Mouse (Mus musculus): Measurements from ENCODE around the gene Nsf. TPM values are rescaled to one million over a fixed set of nuclear protein-coding genes. Genes with fewer than 3 reads are reported as not detected.

Nsf gene
- polyA plus RNA-seq, 1 experiment from 2014 or later: 30.5 TPM

DNA sequence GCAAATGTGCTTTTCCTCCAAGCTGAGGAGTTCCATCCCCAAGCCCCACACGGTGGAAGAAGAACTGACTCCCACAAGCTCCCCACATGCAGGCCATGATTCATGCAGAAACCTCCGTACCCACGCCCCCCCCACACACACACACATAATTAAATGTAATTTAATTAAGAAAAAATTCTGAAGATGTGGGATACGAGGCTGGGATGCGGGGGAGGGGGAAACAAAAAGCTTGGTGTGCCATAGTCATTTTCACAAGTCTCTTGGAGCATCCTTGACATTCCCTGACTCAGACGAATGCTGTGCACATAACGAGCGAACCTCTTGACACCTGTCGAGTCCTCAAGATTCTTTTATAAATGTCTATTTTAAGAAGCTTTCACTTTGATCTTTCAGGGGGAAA is 16.4 kb downstream of the Nsf start:
- ATAC-seq (replicated peaks; ENCODE audit: insufficient number of reproducible peaks, low FRiP score, low TSS enrichment): no peak
- Histone ChIP-seq H3K9me3 (replicated peaks; ENCODE audit: control insufficient read depth, low read length) (no peaks in the 10 kb centered on the region), H3K4me2 (no peak overlapping the region), H3K27me3 (ENCODE audit: control insufficient read depth, insufficient read depth, low read length) (no peaks in the 10 kb centered on the region), H3K36me3 (ENCODE audit: control insufficient read depth, insufficient read depth, low read length) (no peaks in the 10 kb centered on the region), H3K4me1 (ENCODE audit: control insufficient read depth, insufficient read depth, low read length) (no peaks in the 10 kb centered on the region), H3K27ac (ENCODE audit: low read depth, low read length) (no peak overlapping the region), H3K4me3 (ENCODE audit: low read depth, low read length) (no peak overlapping the region), H3K9ac (ENCODE audit: low read depth, low read length) (no peak overlapping the region)
- 86% methylated on average over 9 of the region's 9 CpGs for WGBS (ENCODE audit: insufficient replicate concordance)

DNA sequence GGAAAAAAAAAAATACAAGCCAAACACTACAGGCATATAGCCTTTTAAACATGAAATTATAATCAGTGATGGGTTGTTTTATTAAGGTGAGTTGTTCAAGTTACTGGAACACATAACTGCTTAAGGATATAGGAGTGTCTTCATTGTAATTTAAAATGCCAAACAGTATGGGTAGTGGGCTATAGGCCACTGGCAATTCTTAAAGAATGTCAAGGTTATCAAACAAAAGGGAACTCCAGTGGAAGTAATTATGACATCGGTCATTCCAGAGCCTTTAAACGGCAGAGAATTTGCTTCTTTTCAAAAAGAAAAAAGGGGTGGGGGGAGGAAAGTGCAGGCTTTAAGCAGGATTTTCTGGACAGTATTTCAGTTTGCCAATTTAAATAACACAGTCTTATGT is 18.1 kb downstream of the Nsf start:
- Histone ChIP-seq H3K4me2 (no peak overlapping the region), H3K27me3 (ENCODE audit: control insufficient read depth, insufficient read depth, low read length) (no peaks in the 10 kb centered on the region), H3K4me1 (ENCODE audit: control insufficient read depth, insufficient read depth, low read length) (no peaks in the 10 kb centered on the region), H3K36me3 (ENCODE audit: control insufficient read depth, insufficient read depth, low read length) (no peaks in the 10 kb centered on the region), H3K9me3 (replicated peaks; ENCODE audit: control insufficient read depth, low read length) (no peaks in the 10 kb centered on the region), H3K4me3 (ENCODE audit: low read depth, low read length) (no peak overlapping the region), H3K9ac (ENCODE audit: low read depth, low read length) (no peak overlapping the region), H3K27ac (ENCODE audit: low read depth, low read length) (no peak overlapping the region)
- ATAC-seq (replicated peaks; ENCODE audit: insufficient number of reproducible peaks, low FRiP score, low TSS enrichment): no peak
- 68% methylated on average over 2 of the region's 2 CpGs for WGBS (ENCODE audit: insufficient replicate concordance)

DNA sequence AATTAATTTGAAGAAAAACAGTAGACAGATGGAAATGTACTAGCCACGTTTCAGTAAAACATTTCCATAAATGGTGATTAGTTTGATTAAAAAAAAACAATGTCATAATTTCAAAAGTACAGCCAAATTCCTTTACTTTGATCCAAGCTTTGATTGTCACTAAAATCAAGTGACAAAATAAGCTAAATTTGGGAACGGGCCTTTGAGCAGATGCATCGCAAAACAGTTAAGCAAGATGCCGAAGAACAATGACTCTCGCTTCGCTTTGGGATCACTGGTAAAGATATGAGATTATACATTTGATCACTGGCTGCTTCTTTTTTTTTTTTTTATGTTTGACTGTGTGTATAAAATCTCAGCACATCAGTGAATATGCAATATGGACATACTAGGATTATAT is 20.0 kb downstream of the Nsf start:
- 88% methylated on average over 6 of the region's 6 CpGs for WGBS (ENCODE audit: insufficient replicate concordance)
- ATAC-seq (replicated peaks; ENCODE audit: insufficient number of reproducible peaks, low FRiP score, low TSS enrichment): no peak

DNA sequence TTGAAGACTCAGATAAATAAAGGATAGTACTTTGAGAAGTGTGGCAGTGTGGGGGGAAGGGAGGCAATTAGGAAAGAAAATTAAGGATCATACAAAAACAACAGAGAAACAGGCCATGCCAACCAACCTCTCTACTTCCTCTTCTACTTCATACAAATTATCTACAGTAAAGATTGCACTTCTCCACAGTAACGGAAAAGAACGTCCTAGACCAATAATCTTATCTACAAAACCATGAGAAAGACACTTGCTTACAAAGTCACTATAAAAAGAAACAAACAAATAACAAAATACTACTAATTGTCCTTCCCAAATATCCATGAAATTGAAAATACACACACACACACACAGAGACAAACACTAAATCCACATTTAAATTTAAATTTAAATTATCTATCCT is 29.9 kb downstream of the Nsf start:
- no peak for ATAC-seq (replicated peaks; ENCODE audit: insufficient number of reproducible peaks, low FRiP score, low TSS enrichment)
- no peaks in the 10 kb centered on the region for H3K27me3 ChIP-seq (ENCODE audit: control insufficient read depth, insufficient read depth, low read length)
- WGBS (ENCODE audit: insufficient replicate concordance): 81% methylated on average over 2 of the region's 2 CpGs
- H3K4me2 ChIP-seq: no peak overlapping the region
- no peaks in the 10 kb centered on the region for H3K9me3 ChIP-seq (replicated peaks; ENCODE audit: control insufficient read depth, low read length)
- H3K27ac ChIP-seq (ENCODE audit: low read depth, low read length): no peak overlapping the region
- no peak overlapping the region for H3K4me3 ChIP-seq (ENCODE audit: low read depth, low read length)
- no peaks in the 10 kb centered on the region for H3K4me1 ChIP-seq (ENCODE audit: control insufficient read depth, insufficient read depth, low read length)
- H3K9ac ChIP-seq (ENCODE audit: low read depth, low read length): no peak overlapping the region
- no peaks in the 10 kb centered on the region; the same call in 1 of the 2 replicates for H3K36me3 ChIP-seq (ENCODE audit: control insufficient read depth, insufficient read depth, low read length)

More for the DNA sequence above, 20.0 kb downstream of the Nsf start:
- no peaks in the 10 kb centered on the region for H3K9me3 ChIP-seq (replicated peaks; ENCODE audit: control insufficient read depth, low read length)
- H3K27me3 ChIP-seq (ENCODE audit: control insufficient read depth, insufficient read depth, low read length): no peaks in the 10 kb centered on the region
- H3K4me1 ChIP-seq (ENCODE audit: control insufficient read depth, insufficient read depth, low read length): peaks cover 3% of the 10 kb centered on the region; the same call in 1 of the 2 replicates
- H3K4me2 ChIP-seq: no peak overlapping the region
- H3K27ac ChIP-seq (ENCODE audit: low read depth, low read length): no peak overlapping the region
- H3K36me3 ChIP-seq (ENCODE audit: control insufficient read depth, insufficient read depth, low read length): 0 out of 2 replicates have a peak, but pooled peaks cover 2% of the 10 kb centered on the region
- H3K9ac ChIP-seq (ENCODE audit: low read depth, low read length): no peak overlapping the region
- H3K4me3 ChIP-seq (ENCODE audit: low read depth, low read length): no peak overlapping the region

DNA sequence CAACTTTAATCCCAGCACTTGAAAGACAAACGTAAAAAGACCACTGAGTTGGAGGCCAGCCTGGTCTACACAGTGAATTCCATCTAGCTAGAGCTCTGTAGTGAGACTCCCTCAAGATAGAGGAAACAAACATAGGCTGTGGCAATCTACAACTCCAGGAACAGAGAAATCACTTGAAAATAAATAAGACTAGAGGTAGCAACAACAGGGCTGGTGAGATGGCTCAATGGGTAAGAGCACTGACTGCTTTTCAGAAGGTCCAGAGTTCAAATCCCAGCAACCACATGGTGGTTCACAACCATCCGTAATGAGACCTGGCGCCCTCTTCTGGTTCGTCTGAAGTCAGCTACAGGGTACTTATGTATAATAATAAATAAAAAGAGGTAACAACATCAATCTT is 30.6 kb downstream of the Nsf start:
- H3K27ac ChIP-seq (ENCODE audit: low read depth, low read length): no peak overlapping the region
- no peaks in the 10 kb centered on the region for H3K9me3 ChIP-seq (replicated peaks; ENCODE audit: control insufficient read depth, low read length)
- H3K36me3 ChIP-seq (ENCODE audit: control insufficient read depth, insufficient read depth, low read length): no peaks in the 10 kb centered on the region
- ATAC-seq (replicated peaks; ENCODE audit: insufficient number of reproducible peaks, low FRiP score, low TSS enrichment): no peak
- no peak overlapping the region for H3K4me3 ChIP-seq (ENCODE audit: low read depth, low read length)
- no peaks in the 10 kb centered on the region for H3K27me3 ChIP-seq (ENCODE audit: control insufficient read depth, insufficient read depth, low read length)
- H3K9ac ChIP-seq (ENCODE audit: low read depth, low read length): no peak overlapping the region
- no peaks in the 10 kb centered on the region for H3K4me1 ChIP-seq (ENCODE audit: control insufficient read depth, insufficient read depth, low read length)
- 82% methylated on average over 4 of the region's 4 CpGs for WGBS (ENCODE audit: insufficient replicate concordance)
- H3K4me2 ChIP-seq: no peak overlapping the region

DNA sequence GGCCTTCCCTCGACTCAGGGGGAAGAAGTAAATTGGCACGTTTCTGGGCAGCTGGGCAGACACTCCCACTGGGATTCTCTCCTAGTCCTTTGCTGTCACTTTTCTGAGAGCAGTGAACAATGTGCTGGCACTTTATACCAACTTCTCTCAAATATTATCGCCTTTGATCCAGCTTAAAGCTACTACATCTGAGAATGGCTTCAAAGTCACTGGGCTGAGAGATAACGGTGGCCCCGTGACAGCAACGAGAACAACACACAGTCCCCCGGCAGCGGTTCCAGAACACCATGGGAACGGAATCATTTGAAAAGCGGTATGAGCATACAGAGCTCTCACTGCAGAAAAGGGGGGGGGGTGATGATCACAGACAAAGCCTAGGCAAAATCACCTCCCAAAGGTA is 31.0 kb downstream of the Nsf start:
- no peaks in the 10 kb centered on the region for H3K9me3 ChIP-seq (replicated peaks; ENCODE audit: control insufficient read depth, low read length)
- H3K9ac ChIP-seq (ENCODE audit: low read depth, low read length): no peak overlapping the region
- H3K36me3 ChIP-seq (ENCODE audit: control insufficient read depth, insufficient read depth, low read length): no peaks in the 10 kb centered on the region
- H3K27ac ChIP-seq (ENCODE audit: low read depth, low read length): no peak overlapping the region
- 88% methylated on average over 10 of the region's 10 CpGs for WGBS (ENCODE audit: insufficient replicate concordance)
- H3K4me2 ChIP-seq: no peak overlapping the region
- no peak for ATAC-seq (replicated peaks; ENCODE audit: insufficient number of reproducible peaks, low FRiP score, low TSS enrichment)
- no peaks in the 10 kb centered on the region for H3K27me3 ChIP-seq (ENCODE audit: control insufficient read depth, insufficient read depth, low read length)
- no peaks in the 10 kb centered on the region for H3K4me1 ChIP-seq (ENCODE audit: control insufficient read depth, insufficient read depth, low read length)
- no peak overlapping the region for H3K4me3 ChIP-seq (ENCODE audit: low read depth, low read length)

DNA sequence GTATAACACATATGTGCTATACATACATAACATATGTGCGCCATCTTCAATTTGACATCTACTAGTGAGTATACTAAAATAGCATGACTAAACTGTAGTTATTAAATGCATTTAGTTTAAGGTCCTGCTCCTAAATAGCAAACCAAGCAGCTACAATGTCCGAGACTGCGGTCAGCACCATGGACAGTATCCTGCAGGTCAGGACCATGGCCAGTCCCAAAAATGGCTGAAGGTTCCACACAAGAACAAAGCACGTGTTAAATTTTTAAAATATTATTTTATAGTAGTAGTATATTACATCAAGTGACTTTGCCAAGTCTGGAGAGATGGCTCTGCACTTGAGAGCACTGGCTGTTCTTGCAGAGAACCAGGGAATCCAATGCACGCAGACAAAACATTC is 33.2 kb downstream of the Nsf start:
- Histone ChIP-seq H3K4me3 (ENCODE audit: low read depth, low read length) (no peak overlapping the region), H3K4me1 (ENCODE audit: control insufficient read depth, insufficient read depth, low read length) (no peaks in the 10 kb centered on the region), H3K4me2 (no peak overlapping the region), H3K9ac (ENCODE audit: low read depth, low read length) (no peak overlapping the region), H3K27me3 (ENCODE audit: control insufficient read depth, insufficient read depth, low read length) (no peaks in the 10 kb centered on the region), H3K27ac (ENCODE audit: low read depth, low read length) (no peak overlapping the region), H3K36me3 (ENCODE audit: control insufficient read depth, insufficient read depth, low read length) (0 out of 2 replicates have a peak, but pooled peaks cover 2% of the 10 kb centered on the region), H3K9me3 (replicated peaks; ENCODE audit: control insufficient read depth, low read length) (no peaks in the 10 kb centered on the region)
- 61% methylated on average over 5 of the region's 5 CpGs for WGBS (ENCODE audit: insufficient replicate concordance)
- no peak for ATAC-seq (replicated peaks; ENCODE audit: insufficient number of reproducible peaks, low FRiP score, low TSS enrichment)

DNA sequence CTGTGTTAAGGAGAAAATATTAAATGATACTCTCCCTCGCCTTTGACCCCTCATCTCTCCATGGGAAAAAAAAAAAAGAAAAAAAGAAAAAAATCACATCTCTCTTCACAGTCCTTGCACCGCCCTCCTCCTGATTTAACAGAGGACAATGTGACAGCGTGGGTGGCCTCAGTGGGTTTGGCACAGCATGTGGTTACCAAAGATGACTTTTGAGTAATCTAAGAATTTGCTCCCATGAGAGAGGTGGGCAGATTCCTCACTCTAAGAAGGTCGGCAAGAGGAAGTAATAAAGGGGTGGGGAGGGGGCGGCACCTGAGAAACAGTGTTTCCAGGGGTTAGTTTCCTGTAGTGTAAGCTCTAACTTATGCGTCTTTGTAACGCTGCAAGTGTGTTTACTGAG is 37.0 kb downstream of the Nsf start:
- Histone ChIP-seq H3K27ac (ENCODE audit: low read depth, low read length) (no peak overlapping the region), H3K27me3 (ENCODE audit: control insufficient read depth, insufficient read depth, low read length) (no peaks in the 10 kb centered on the region), H3K4me1 (ENCODE audit: control insufficient read depth, insufficient read depth, low read length) (no peaks in the 10 kb centered on the region), H3K4me2 (no peak overlapping the region), H3K9me3 (replicated peaks; ENCODE audit: control insufficient read depth, low read length) (no peaks in the 10 kb centered on the region), H3K9ac (ENCODE audit: low read depth, low read length) (no peak overlapping the region), H3K4me3 (ENCODE audit: low read depth, low read length) (no peak overlapping the region), H3K36me3 (ENCODE audit: control insufficient read depth, insufficient read depth, low read length) (0 out of 2 replicates have a peak, but pooled peaks cover 2% of the 10 kb centered on the region)
- WGBS (ENCODE audit: insufficient replicate concordance): 76% methylated on average over 7 of the region's 7 CpGs
- no peak for ATAC-seq (replicated peaks; ENCODE audit: insufficient number of reproducible peaks, low FRiP score, low TSS enrichment)

DNA sequence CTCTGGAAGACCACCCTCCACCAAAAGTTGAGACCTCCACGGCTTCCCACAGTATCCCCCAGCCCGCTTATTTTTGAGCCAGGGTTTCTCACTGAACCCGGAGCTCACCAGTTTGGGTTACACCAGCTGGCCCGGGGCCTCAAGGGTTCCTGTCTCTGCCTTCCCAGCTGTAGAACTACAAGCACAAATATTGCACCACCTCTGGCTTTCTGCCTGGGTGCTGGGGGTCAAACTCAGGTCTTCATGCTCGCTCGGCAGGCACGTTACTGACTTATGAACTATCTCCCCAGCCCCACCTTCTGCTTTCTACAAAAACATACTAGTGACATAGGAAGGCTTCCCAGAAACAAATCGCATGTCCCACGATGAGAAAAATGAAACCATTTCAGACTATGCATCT is 38.2 kb downstream of the Nsf start:
- 87% methylated on average over 9 of the region's 9 CpGs for WGBS (ENCODE audit: insufficient replicate concordance)
- Histone ChIP-seq H3K4me1 (ENCODE audit: control insufficient read depth, insufficient read depth, low read length) (no peaks in the 10 kb centered on the region), H3K9me3 (replicated peaks; ENCODE audit: control insufficient read depth, low read length) (no peaks in the 10 kb centered on the region), H3K27ac (ENCODE audit: low read depth, low read length) (no peak overlapping the region), H3K4me2 (no peak overlapping the region), H3K36me3 (ENCODE audit: control insufficient read depth, insufficient read depth, low read length) (0 out of 2 replicates have a peak, but pooled peaks cover 2% of the 10 kb centered on the region), H3K9ac (ENCODE audit: low read depth, low read length) (no peak overlapping the region), H3K27me3 (ENCODE audit: control insufficient read depth, insufficient read depth, low read length) (no peaks in the 10 kb centered on the region), H3K4me3 (ENCODE audit: low read depth, low read length) (no peak overlapping the region)
- no peak for ATAC-seq (replicated peaks; ENCODE audit: insufficient number of reproducible peaks, low FRiP score, low TSS enrichment)

Measured in heart, embryonic 11.5 days (tissue).